Mouse (Mus musculus) forebrain, embryonic 10.5 days (tissue): ENCODE data around the gene Slc22a15. TPM values are rescaled to one million over a fixed set of nuclear protein-coding genes. Genes with fewer than 3 reads are reported as not detected.
"Not testable (repeated sequence)": the region's sequence is repeated elsewhere in the genome, so short reads cannot be mapped to it uniquely, and the experiment has no call there.

Source experiments
- DNase-seq: peaks from one replicate; pipeline ENCODE4 v3.0.0-alpha.2; 2017; ENCODE audit warnings: low spot score; ENCODE audit errors: extremely low spot score
- H3K27ac ChIP-seq: fragments of 300-500 bp; sonication (generic); 2 replicates; pipeline ENCODE4 v1.5.1; 2016; ENCODE audit warnings: mild to moderate bottlenecking
- H3K27me3 ChIP-seq: fragments of 300-500 bp; sonication (generic); 2 replicates; pipeline ENCODE4 v1.6.1; 2016; ENCODE audit warnings: mild to moderate bottlenecking; ENCODE audit not compliant: poor library complexity, severe bottlenecking
- H3K36me3 ChIP-seq: fragments of 300-500 bp; sonication (generic); replicated peaks from 2 replicates; pipeline ENCODE4 v1.6.1; 2016; ENCODE audit warnings: mild to moderate bottlenecking, moderate library complexity
- H3K4me1 ChIP-seq: fragments of 300-500 bp; sonication (generic); 2 replicates; pipeline ENCODE4 v1.6.1; 2016
- H3K4me3 ChIP-seq: fragments of 300-500 bp; sonication (generic); 2 replicates; pipeline ENCODE4 v1.5.1; 2016; ENCODE audit warnings: mild to moderate bottlenecking, moderate library complexity
- H3K9me3 ChIP-seq: fragments of 300-500 bp; sonication (generic); 2 replicates; pipeline ENCODE4 v1.6.1; 2016; ENCODE audit warnings: mild to moderate bottlenecking, moderate library complexity
- WGBS: fragments of 180-500 bp; shearing (Covaris S2); methylation state at CpG from one replicate; pipeline ENCODE4 v1.1.7; 2016; 5-methylcytosine and 5-hydroxymethylcytosine counted together
- polyA plus RNA-seq: library from polyadenylated mRNA; unstranded; fragments of >200 nt; fragmentation: Nextera tagmentation; extraction: Ambion mirVana; gene quantifications from 2 replicates; pipeline ENCODE4 v1.2.1, GENCODE M21; 2016

Slc22a15 gene
- polyA plus RNA-seq, 1 experiment from 2014 or later = 3.7 TPM

DNA sequence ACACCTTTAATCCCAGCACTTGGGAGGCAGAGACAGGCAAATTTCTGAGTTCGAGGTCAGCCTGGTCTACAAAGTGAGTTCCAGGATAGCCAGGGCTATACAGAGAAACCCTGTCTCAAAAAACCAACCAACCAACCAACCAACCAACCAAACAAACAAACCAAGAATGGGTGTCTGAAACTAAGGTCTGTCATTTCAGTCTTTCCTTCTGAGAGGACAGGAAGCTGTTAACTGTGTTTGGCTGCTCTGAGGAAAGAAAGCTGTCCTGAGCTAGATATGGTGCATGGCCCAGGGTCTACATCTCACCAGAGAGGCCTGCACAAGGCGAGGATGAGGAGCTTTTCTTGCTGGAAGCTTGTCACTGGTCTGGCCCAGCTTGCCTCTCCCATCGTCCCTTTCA lies 103.5 kb downstream of the Slc22a15 start:
- not testable (repeated sequence) for H3K4me1 ChIP-seq, H3K27me3 ChIP-seq, H3K36me3 ChIP-seq, H3K4me3 ChIP-seq, H3K27ac ChIP-seq, H3K9me3 ChIP-seq, DNase-seq
- 80% methylated on average over 3 of the region's 3 CpGs for WGBS

DNA sequence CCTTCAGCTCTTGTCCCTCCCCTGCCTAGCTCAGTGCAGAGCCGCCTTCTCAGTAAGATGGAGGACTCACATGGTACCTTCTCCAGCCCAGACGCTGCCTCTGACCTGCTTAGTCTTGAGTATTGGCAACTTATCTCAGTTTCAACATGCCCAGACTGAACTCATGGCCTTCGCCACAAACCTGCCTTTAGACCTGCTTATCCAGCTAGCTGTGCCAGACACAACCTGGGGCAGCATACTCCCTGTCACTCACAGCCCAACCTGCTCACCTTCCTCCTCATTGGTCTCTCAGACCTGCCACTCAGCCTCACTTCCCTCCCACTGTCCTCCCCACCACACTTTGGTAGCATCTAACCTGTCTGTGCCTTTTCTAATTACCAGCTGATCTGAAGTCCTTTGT lies 108.2 kb downstream of the Slc22a15 start:
- WGBS = 83% methylated on average over 3 of the region's 3 CpGs
- Histone ChIP-seq H3K27me3 (no peaks in the 10 kb centered on the region; the same call in 1 of the 2 replicates), H3K9me3 (no peaks in the 10 kb centered on the region; the same call in 1 of the 2 replicates), H3K27ac (no peak overlapping the region), H3K4me3 (no peak overlapping the region), H3K36me3 (peaks cover 3% of the 10 kb centered on the region; the same call in 1 of the 2 replicates), H3K4me1 (0 out of 2 replicates have a peak, but pooled peaks cover 3% of the 10 kb centered on the region)
- no peak for DNase-seq

DNA sequence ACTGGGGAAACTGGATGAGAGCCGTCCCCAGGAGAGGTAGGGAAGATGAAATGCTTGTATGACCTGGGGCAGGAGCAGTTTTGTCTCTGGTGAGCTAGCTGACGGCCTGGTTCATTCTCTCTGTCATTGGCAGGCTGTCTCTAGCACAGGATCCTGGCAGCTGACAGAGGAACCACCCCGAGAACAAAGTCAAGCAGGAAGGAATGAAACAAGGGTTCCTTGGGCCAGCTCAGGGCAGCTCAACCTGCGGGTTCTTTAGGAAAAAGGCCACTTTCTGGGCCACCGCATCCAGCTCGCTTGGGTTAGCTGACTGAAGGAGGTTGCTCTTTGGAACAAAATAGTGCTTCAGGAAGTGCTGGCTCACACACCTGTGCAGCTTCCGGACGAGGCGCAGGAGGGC lies 109.5 kb downstream of the Slc22a15 start:
- Histone ChIP-seq H3K27me3 (no peaks in the 10 kb centered on the region; the same call in 1 of the 2 replicates), H3K4me3 (no peak overlapping the region), H3K9me3 (no peaks in the 10 kb centered on the region; the same call in 1 of the 2 replicates)

DNA sequence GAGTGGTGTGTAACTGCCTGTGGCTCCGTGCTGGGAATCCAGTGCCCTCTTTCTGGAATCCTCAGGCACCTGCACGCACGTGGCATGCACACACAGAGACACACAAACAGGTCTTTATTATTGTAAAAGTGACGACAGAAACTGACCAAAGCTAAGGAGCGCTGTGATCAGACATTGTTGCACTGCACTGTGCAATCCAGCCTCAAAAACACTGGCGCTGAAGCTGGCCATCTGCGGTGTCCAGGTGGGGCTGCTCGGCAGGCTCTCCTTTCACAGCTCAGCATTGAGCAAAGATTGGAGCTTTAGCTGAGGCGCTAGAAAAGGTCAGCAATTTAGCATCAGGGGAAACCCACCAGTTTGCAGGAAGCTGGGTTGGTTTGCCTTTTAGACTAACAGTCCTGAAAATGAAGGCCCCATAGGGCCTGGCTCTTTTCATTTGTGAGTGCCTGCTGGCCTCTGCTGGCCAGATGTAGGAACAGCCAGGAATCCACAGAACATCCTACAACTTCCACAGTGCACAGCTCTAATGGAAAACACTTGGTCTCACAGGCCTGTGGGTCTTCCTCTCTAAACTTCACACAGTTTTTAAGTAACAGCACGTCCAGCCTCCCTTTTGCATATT lies 111.8 kb downstream of the Slc22a15 start:
- Histone ChIP-seq H3K36me3 (no peaks in the 10 kb centered on the region), H3K4me1 (0 out of 2 replicates have a peak, but pooled peaks cover 3% of the 10 kb centered on the region), H3K4me3 (no peak overlapping the region), H3K27ac (peak overlapping the region; percentile 60), H3K27me3 (peaks cover 11% of the 10 kb centered on the region), H3K9me3 (no peaks in the 10 kb centered on the region)
- WGBS = 67% methylated on average over 10 of the region's 10 CpGs
- peak; percentile 67 for DNase-seq

More for the DNA sequence above, 109.5 kb downstream of the Slc22a15 start:
- H3K27ac ChIP-seq = no peak overlapping the region
- DNase-seq = no peak
- H3K4me1 ChIP-seq = 0 out of 2 replicates have a peak, but pooled peaks cover 3% of the 10 kb centered on the region
- WGBS = 92% methylated on average over 9 of the region's 9 CpGs
- peaks cover 3% of the 10 kb centered on the region; the same call in 1 of the 2 replicates for H3K36me3 ChIP-seq

DNA sequence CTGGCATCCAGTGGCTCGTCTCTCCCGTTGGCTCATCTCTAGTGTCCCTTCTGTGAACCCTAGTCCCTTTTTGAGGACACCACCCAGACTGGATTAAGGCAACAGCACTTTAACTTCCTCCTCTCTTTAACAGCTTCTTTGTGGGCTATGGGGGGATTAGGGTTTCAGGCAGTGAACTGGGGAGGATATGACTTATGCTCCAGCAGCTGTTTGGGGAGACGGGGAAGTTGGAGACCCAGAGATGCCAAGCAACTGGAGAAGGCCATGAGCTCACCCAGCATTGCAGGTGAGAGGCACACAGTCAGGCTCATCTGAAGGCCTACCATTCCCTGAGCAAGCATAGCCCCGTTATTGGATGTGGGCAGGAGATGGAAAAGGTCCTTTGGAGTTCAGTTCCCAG lies 112.3 kb downstream of the Slc22a15 start:
- H3K9me3 ChIP-seq = no peaks in the 10 kb centered on the region
- no peak overlapping the region for H3K4me3 ChIP-seq
- H3K27me3 ChIP-seq = peaks cover 16% of the 10 kb centered on the region
- H3K4me1 ChIP-seq = peaks cover 6% of the 10 kb centered on the region
- 0 out of 2 replicates have a peak overlapping the region, but pooled peaks have one; percentile 60 for H3K27ac ChIP-seq
- H3K36me3 ChIP-seq = no peaks in the 10 kb centered on the region
- 80% methylated on average over 4 of the region's 4 CpGs for WGBS
- DNase-seq = no peak

DNA sequence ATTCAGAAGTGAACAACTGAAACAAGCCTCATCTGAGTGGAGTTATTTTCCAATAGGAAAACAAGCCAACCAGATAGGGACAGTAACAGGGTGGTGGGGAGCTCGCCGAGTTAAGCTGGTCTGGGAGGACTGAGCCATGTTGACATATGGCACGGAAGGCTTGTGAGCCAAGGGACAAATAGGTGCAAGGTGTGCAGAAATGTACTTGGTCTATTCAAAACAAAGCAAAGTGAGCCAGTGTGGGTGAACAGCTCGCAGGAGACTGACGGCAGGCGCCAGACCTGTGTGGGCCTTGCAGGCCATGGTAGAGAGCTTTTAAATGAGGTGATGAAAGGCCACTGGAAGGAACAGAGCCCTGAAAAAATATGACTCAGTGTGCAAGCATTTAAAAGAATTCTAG lies 116.6 kb downstream of the Slc22a15 start:
- DNase-seq = no peak
- H3K27ac ChIP-seq = no peak overlapping the region
- H3K4me3 ChIP-seq = no peak overlapping the region
- H3K9me3 ChIP-seq = no peaks in the 10 kb centered on the region
- H3K27me3 ChIP-seq = peaks cover 40% of the 10 kb centered on the region
- H3K36me3 ChIP-seq = no peaks in the 10 kb centered on the region
- peaks cover 43% of the 10 kb centered on the region for H3K4me1 ChIP-seq
- 91% methylated on average over 6 of the region's 6 CpGs for WGBS

DNA sequence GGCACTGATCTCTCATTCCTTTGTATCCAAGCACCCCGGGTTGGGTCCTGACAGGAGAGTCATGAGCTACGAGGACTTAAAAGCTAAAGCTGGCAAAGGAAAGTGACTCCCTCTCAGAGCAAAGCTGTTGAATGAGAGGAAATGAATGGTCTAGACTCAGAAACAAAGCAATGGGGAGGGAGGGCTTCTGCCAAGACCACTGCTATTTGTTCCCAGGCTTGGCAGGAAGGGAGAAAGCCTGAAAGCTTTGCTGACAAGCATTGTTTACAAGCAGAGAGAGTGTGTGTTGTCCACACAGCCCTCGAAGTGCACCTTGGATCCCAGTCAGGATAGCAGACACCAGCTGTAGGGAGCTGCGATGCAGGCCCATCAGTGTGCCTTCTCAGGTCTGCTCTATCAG lies 117.3 kb downstream of the Slc22a15 start:
- Histone ChIP-seq H3K27ac (no peak overlapping the region), H3K9me3 (no peaks in the 10 kb centered on the region)
- 44% methylated on average over 4 of the region's 4 CpGs for WGBS

DNA sequence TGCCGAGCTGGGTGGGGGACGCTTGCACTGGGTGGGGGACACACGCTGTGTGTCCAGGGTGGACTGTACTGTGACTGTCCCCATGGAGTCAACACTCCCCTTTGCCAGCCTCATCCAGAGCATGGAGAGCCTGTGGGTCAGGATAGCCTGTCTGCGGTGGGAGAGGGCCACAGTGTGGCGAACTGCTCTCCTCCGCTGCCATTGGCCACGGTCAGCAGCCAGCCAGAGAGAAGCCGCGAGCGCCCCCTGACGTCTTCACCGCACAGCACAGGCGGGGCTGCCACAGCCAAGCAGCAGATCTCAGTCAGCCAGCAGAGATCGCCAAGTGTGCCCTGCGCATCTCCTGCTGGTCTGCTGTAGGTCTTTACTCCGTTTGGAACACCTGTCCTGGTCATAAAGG lies 118.1 kb downstream of the Slc22a15 start:
- Histone ChIP-seq H3K27ac (peak overlapping the region; percentile 74), H3K4me1 (peaks cover 44% of the 10 kb centered on the region), H3K9me3 (no peaks in the 10 kb centered on the region), H3K36me3 (no peaks in the 10 kb centered on the region), H3K27me3 (peaks cover 46% of the 10 kb centered on the region), H3K4me3 (peak overlapping the region; percentile 28; the same call in 1 of the 2 replicates)
- WGBS = 9% methylated on average over 16 of the region's 16 CpGs
- DNase-seq = peak; percentile 91

More for the DNA sequence above, 117.3 kb downstream of the Slc22a15 start:
- peaks cover 44% of the 10 kb centered on the region for H3K4me1 ChIP-seq
- peaks cover 44% of the 10 kb centered on the region for H3K27me3 ChIP-seq
- no peak overlapping the region for H3K4me3 ChIP-seq
- DNase-seq = no peak
- H3K36me3 ChIP-seq = no peaks in the 10 kb centered on the region

Other genes starting within 250 kb of the Slc22a15 start
- gene Mab21l3, start 75.5 kb downstream of the Slc22a15 start, polyA plus RNA-seq = 0.85 and 1.1 TPM in 2 replicates
- gene Nhlh2, start 85.6 kb upstream of the Slc22a15 start, polyA plus RNA-seq = 10.4 and 16.5 TPM in 2 replicates
- not detected in 2 replicates for gene Casq2, start 162.0 kb upstream of the Slc22a15 start, polyA plus RNA-seq